Mouse (Mus musculus) midbrain, postnatal 0 days (tissue): ENCODE measurements around the gene Tmem231. TPM values are rescaled to one million over a fixed set of nuclear protein-coding genes. Genes with fewer than 3 reads are reported as not detected.

Experiments used
- ATAC-seq: fragments of 200-750 bp; cut with Nextera tagmentation; 2 replicates; pipeline ENCODE4 v1.8.0; 2017; ENCODE audit warnings: moderate number of reproducible peaks, mild to moderate bottlenecking, moderate TSS enrichment, moderate library complexity; ENCODE audit not compliant: low FRiP score
- DNase-seq: peaks from one replicate; pipeline ENCODE4 v3.0.0-alpha.2; 2015; ENCODE audit warnings: low spot score
- H3K27ac ChIP-seq: fragments of 300-500 bp; sonication (generic); 2 replicates; pipeline ENCODE4 v1.5.1; 2014; ENCODE audit warnings: low read depth, mild to moderate bottlenecking, low read length, mixed read lengths
- H3K27me3 ChIP-seq: fragments of 300-500 bp; sonication (generic); 2 replicates; pipeline ENCODE4 v1.6.1; 2014; ENCODE audit warnings: low read length, control low read depth, mixed read lengths; ENCODE audit not compliant: insufficient read depth
- H3K36me3 ChIP-seq: fragments of 300-500 bp; sonication (generic); 2 replicates; pipeline ENCODE4 v1.6.1; 2014; ENCODE audit warnings: low read length, control low read depth, mixed read lengths; ENCODE audit not compliant: insufficient read depth
- H3K4me1 ChIP-seq: fragments of 300-500 bp; sonication (generic); 2 replicates; pipeline ENCODE4 v1.6.1; 2014; ENCODE audit warnings: mild to moderate bottlenecking, control low read depth, antibody characterized with exemption, low read length, mixed read lengths; ENCODE audit not compliant: insufficient read depth
- H3K4me2 ChIP-seq: fragments of 300-500 bp; sonication (generic); 2 replicates; pipeline ENCODE4 v1.6.1; 2014; ENCODE audit warnings: low read depth, mild to moderate bottlenecking, low read length, mixed read lengths; ENCODE audit not compliant: poor library complexity, severe bottlenecking
- H3K4me3 ChIP-seq: fragments of 300-500 bp; sonication (generic); 2 replicates; pipeline ENCODE4 v1.5.1; 2014; ENCODE audit warnings: low read depth, mild to moderate bottlenecking, low read length, moderate library complexity
- H3K9ac ChIP-seq: fragments of 300-500 bp; sonication (generic); replicated peaks from 2 replicates; pipeline ENCODE4 v1.6.1; 2014; ENCODE audit warnings: mild to moderate bottlenecking, low read length, moderate library complexity, mixed read lengths; ENCODE audit not compliant: poor library complexity, severe bottlenecking
- H3K9me3 ChIP-seq: fragments of 300-500 bp; sonication (generic); 2 replicates; pipeline ENCODE4 v1.6.1; 2016; ENCODE audit warnings: low read length, control low read depth
- CTCF ChIP-seq: IDR thresholded peaks from 2 replicates; pipeline ENCODE4 v1.5.1; 2016; ENCODE audit warnings: antibody characterized with exemption, mild to moderate bottlenecking
- WGBS: fragments of 180-500 bp; shearing (Covaris S2); extraction: QIAGEN DNeasy Blood & Tissue Kit; methylation state at CpG from one replicate; pipeline ENCODE4 v1.1.7; 2014; 5-methylcytosine and 5-hydroxymethylcytosine counted together
- polyA plus RNA-seq: library from polyadenylated mRNA; unstranded; fragments of >200 nt; fragmentation: Nextera tagmentation; extraction: Ambion mirVana; gene quantifications from 2 replicates; pipeline ENCODE4 v1.2.1, GENCODE M21; 2015
- total RNA-seq: library from RNA; depleted of rRNA; stranded (reverse); fragments of >200 nt; gene quantifications from 2 replicates; pipeline ENCODE4 v1.2.3, GENCODE M21; 2014

Tmem231 gene
- total and polyA plus RNA-seq, 2 experiments from 2014 or later = 17.3 to 21.3 TPM

GRCm38 (mm10) chr8:111923383-111923804, 10.3 kb downstream of the Tmem231 start:
- Histone ChIP-seq H3K9ac (no peak overlapping the region), H3K9me3 (no peaks in the 10 kb centered on the region), H3K4me2 (no peak overlapping the region), H3K27me3 (no peaks in the 10 kb centered on the region), H3K4me3 (no peak overlapping the region), H3K27ac (no peak overlapping the region), H3K36me3 (peaks cover under 1% of the 10 kb centered on the region; the same call in 1 of the 2 replicates), H3K4me1 (no peaks in the 10 kb centered on the region)
- WGBS = 30% methylated on average over 10 of the region's 10 CpGs
- peak; percentile 70 for DNase-seq
- ATAC-seq = no peak
- TF ChIP-seq CTCF = peak; percentile 63

- ATAC-seq (no peak), DNase-seq (no peak)
- 86% methylated on average over 4 of the region's 4 CpGs for WGBS
- no peak for TF ChIP-seq CTCF
- Histone ChIP-seq H3K36me3 (peaks cover 12% of the 10 kb centered on the region), H3K9me3 (no peaks in the 10 kb centered on the region), H3K27ac (no peak overlapping the region), H3K27me3 (no peaks in the 10 kb centered on the region), H3K4me2 (no peak overlapping the region), H3K9ac (no peak overlapping the region), H3K4me3 (no peak overlapping the region), H3K4me1 (no peaks in the 10 kb centered on the region)
Measured at GRCm38 (mm10) chr8:111920971-111921370, 12.7 kb downstream of the Tmem231 start.

GRCm38 (mm10) chr8:111919663-111920062, 14.0 kb downstream of the Tmem231 start:
- no peak overlapping the region for H3K4me2 ChIP-seq
- 88% methylated on average over 2 of the region's 2 CpGs for WGBS
- H3K9ac ChIP-seq = no peak overlapping the region
- ATAC-seq (no peak), DNase-seq (no peak)
- H3K4me1 ChIP-seq = no peaks in the 10 kb centered on the region
- peaks cover 17% of the 10 kb centered on the region for H3K36me3 ChIP-seq
- H3K9me3 ChIP-seq = no peaks in the 10 kb centered on the region
- TF ChIP-seq CTCF = peak; percentile 36
- H3K4me3 ChIP-seq = no peak overlapping the region
- H3K27ac ChIP-seq = no peak overlapping the region
- no peaks in the 10 kb centered on the region for H3K27me3 ChIP-seq

- H3K4me1 ChIP-seq = 0 out of 2 replicates have a peak, but pooled peaks cover 3% of the 10 kb centered on the region
- H3K27ac ChIP-seq = no peak overlapping the region
- H3K27me3 ChIP-seq = no peaks in the 10 kb centered on the region
- H3K9ac ChIP-seq = no peak overlapping the region
- DNase-seq (peak; percentile 88), ATAC-seq (peak; percentile 79)
- 37% methylated on average over 12 of the region's 12 CpGs for WGBS
- no peaks in the 10 kb centered on the region for H3K9me3 ChIP-seq
- peaks cover 11% of the 10 kb centered on the region for H3K36me3 ChIP-seq
- peak; percentile 53 for TF ChIP-seq CTCF
- no peak overlapping the region for H3K4me3 ChIP-seq
- H3K4me2 ChIP-seq = no peak overlapping the region
Measured at GRCm38 (mm10) chr8:111912860-111913432, 20.7 kb downstream of the Tmem231 start.

GRCm38 (mm10) chr8:111911572-111911971, 22.1 kb downstream of the Tmem231 start:
- Histone ChIP-seq H3K9me3 (no peaks in the 10 kb centered on the region), H3K4me2 (no peak overlapping the region), H3K27ac (no peak overlapping the region), H3K27me3 (no peaks in the 10 kb centered on the region), H3K4me3 (no peak overlapping the region), H3K36me3 (peaks cover 9% of the 10 kb centered on the region), H3K4me1 (0 out of 2 replicates have a peak, but pooled peaks cover 3% of the 10 kb centered on the region), H3K9ac (no peak overlapping the region)
- ATAC-seq (no peak), DNase-seq (peak; percentile 30)
- TF ChIP-seq CTCF = no peak
- 37% methylated on average over 7 of the region's 7 CpGs for WGBS

GRCm38 (mm10) chr8:111909621-111910450, 23.8 kb downstream of the Tmem231 start, which contains the start of gene Chst5:
Gene Chst5, minus strand, starts transcription at chr8:111910447.
- Histone ChIP-seq H3K4me1 (0 out of 2 replicates have a peak, but pooled peaks cover 3% of the 10 kb centered on the region), H3K4me2 (peak within 1 kb of the TSS; percentile 94), H3K36me3 (peaks cover under 1% of the 10 kb centered on the region), H3K9me3 (no peaks in the 10 kb centered on the region), H3K27ac (no peak within 1 kb of the TSS), H3K27me3 (no peaks in the 10 kb centered on the region), H3K4me3 (peak within 1 kb of the TSS; percentile 44), H3K9ac (peak within 1 kb of the TSS; percentile 65)
- TF ChIP-seq CTCF = no peak
- WGBS = 3% methylated on average over 43 of the region's 47 CpGs
- DNase-seq (peak; percentile 29), ATAC-seq (peak; percentile 65)
